In the genomic region with DNA sequence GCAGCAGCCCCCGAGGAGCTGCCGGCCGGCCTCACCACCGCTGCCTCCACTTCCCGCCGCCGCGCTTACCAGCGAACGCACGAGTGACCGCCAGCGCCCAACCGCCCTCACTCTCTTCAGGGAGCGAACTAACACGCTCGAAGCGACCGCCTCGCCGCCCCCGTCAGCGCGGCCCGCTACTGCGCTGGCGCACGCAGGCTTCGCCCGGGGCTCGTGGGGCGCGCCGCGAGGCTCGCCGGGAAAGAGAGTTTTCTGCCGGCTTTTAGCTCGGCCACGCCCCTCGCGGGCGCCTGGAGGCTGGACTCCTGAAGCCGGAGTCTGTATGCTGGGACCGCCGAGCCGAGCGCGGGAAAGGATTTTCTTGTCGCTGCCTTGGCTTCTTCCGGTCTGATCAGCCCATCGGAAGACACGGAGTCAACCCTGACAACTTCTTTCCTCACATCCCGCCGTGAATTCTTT, we compare ENCODE assay signal across 7 mouse cellular contexts. TPM values are rescaled to one million over a fixed set of nuclear protein-coding genes. Genes with fewer than 3 reads are reported as not detected.
A peak's percentile ranks its signal among the peaks of the same experiment; 100 is the strongest.
DNase-seq lines count a peak whose midpoint lies in the region; ATAC-seq lines count a peak whose summit lies in the region.

A gene (minus strand): TSS at position 183 of the 459 bp plus-strand sequence.

- peak within 1 kb of the TSS; percentile 87 for H3K4me3 ChIP-seq in intestine, embryonic 15.5 days (replicated peaks)
- peak within 1 kb of the TSS; percentile 71 for H3K4me3 ChIP-seq in midbrain, embryonic 10.5 days

- intact Hi-C loops in gastrocnemius, postnatal 36 days (cut with DNase I): loop anchor here (5.0 kb wide), 1 partner anchor 45 kb away; a partner anchor contains a TSS
- intact Hi-C loops in left cerebral cortex, postnatal 25 days (cut with DNase I): loop anchor here (1.0 to 5.0 kb wide), 2 partner anchors 17 to 45 kb away; a partner anchor contains a TSS

- H3K9me3 ChIP-seq in intestine, embryonic 15.5 days: no peaks in the 10 kb centered on the region
- no peaks in the 10 kb centered on the region; the same call in 1 of the 2 replicates for H3K9me3 ChIP-seq in midbrain, embryonic 10.5 days (replicated peaks)

- peak; percentile 97 for DNase-seq in adrenal gland, adult 2 months
- DNase-seq in embryo, embryonic 11.5 days (ENCODE audit: low read depth, low spot score): peak; percentile 95
- peak; percentile 84 to 90 for DNase-seq in gastrocnemius, postnatal 36 days
- peak; percentile 95 to 97 for DNase-seq in left cerebral cortex, postnatal 25 days (ENCODE audit: low spot score in 2 of 2)
- DNase-seq in midbrain, embryonic 10.5 days (ENCODE audit: low spot score): peak; percentile 96
- peak; percentile 90 for DNase-seq in right cerebral cortex, postnatal 4 days

- H3K27me3 ChIP-seq in intestine, embryonic 15.5 days (replicated peaks): no peaks in the 10 kb centered on the region
- no peaks in the 10 kb centered on the region for H3K27me3 ChIP-seq in midbrain, embryonic 10.5 days (ENCODE audit: low read depth, poor library complexity, severe bottlenecking)

- H3K4me2 ChIP-seq in intestine, embryonic 15.5 days (replicated peaks): peak within 1 kb of the TSS; percentile 70

- peak; percentile 98 for ATAC-seq in intestine, embryonic 15.5 days

- H3K9ac ChIP-seq in intestine, embryonic 15.5 days: peak within 1 kb of the TSS; percentile 83

- peaks cover 3% of the 10 kb centered on the region; the same call in 1 of the 2 replicates for H3K36me3 ChIP-seq in intestine, embryonic 15.5 days
- peaks cover 46% of the 10 kb centered on the region for H3K36me3 ChIP-seq in midbrain, embryonic 10.5 days

- under 1% methylated on average over 55 of the region's 55 CpGs for WGBS in intestine, embryonic 15.5 days
- WGBS in midbrain, embryonic 10.5 days: under 1% methylated on average over 55 of the region's 55 CpGs

- peak within 1 kb of the TSS; percentile 95 for H3K27ac ChIP-seq in intestine, embryonic 15.5 days
- H3K27ac ChIP-seq in midbrain, embryonic 10.5 days (replicated peaks): peak within 1 kb of the TSS; percentile 92

- H3K4me1 ChIP-seq in intestine, embryonic 15.5 days (replicated peaks): peaks cover 8% of the 10 kb centered on the region; the same call in 1 of the 2 replicates
- peaks cover 20% of the 10 kb centered on the region for H3K4me1 ChIP-seq in midbrain, embryonic 10.5 days

RNA-seq across cellular contexts. Expression of the gene that starts here (rescaled TPM):
- 10 to 100 TPM in 1 of 2 experiments, 1 to 10 TPM in 1; 9.3 to 11.5 TPM for total RNA-seq in adrenal gland, adult 2 months (2021)
- 1.2 and 1.4 TPM in 2 replicates for polyA plus RNA-seq in adrenal gland, adult 2 months (2012; rRNA removed)
- 1 to 10 TPM; 3.4 to 4.7 TPM for total RNA-seq in gastrocnemius, postnatal 36 days (2021)
- polyA plus RNA-seq in intestine, embryonic 15.5 days (2015; fragmentation: Nextera tagmentation; extraction: Ambion mirVana): 75.7 and 90.0 TPM in 2 replicates
- total RNA-seq in left cerebral cortex, postnatal 25 days (2021): 1 to 10 TPM; 8.5 to 9.1 TPM
- polyA plus RNA-seq in midbrain, embryonic 10.5 days (2016; fragmentation: Nextera tagmentation; extraction: Ambion mirVana): 105 and 118 TPM in 2 replicates

Comparison
In these comparisons a context has a peak if more than half of its experiments do, and no peak if none do; other contexts are left out.
1. Peak in every context shown above with its lines: DNase-seq, ATAC-seq, H3K4me3 ChIP-seq and H3K27ac ChIP-seq.
2. RNA of the gene that starts here (polyA plus RNA-seq): 105 to 118 TPM in midbrain, embryonic 10.5 days and 75.7 to 90.0 TPM in intestine, embryonic 15.5 days; 1.2 to 1.4 TPM in adrenal gland, adult 2 months; every median in the first group is over 10 times any median in the second.